Mouse (Mus musculus) stomach, postnatal 0 days (tissue): ENCODE results near the gene Masp1.

ENCODE experiments used
- CTCF ChIP-seq: IDR thresholded peaks from 2 replicates; pipeline ENCODE4 v1.5.1; 2016; ENCODE audit warnings: antibody characterized with exemption, low read depth, mild to moderate bottlenecking, moderate library complexity
- EP300 ChIP-seq: optimal IDR thresholded peaks from 2 replicates; pipeline ENCODE3; 2016; ENCODE audit warnings: antibody characterized with exemption

DNA sequence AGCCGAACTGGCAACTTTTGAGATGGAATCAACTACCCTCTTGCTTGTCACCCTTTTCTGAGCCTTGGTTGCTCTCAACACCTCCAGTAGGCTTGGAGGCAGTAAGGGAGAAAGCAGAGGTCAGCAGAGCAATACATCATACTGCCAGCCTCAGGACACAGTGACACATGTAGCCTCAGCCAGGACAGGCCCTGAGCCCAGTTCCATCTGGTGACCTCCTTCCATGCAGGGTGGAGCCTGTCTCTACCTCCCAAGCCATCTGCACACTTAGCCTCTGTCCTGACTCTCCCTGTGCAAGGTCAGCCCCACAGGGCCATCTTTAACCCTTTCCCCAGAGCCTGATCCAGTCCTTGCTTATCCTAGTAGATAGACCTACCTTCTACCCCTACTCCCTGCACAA lies 92.9 kb downstream of the Masp1 start:
- TF ChIP-seq CTCF (no peak), EP300 (no peak)
